Mouse (Mus musculus) ES-CJ7 (cell line): ENCODE measurements around the gene Mfap3.
"Not testable (repeated sequence)": the region's sequence is repeated elsewhere in the genome, so short reads cannot be mapped to it uniquely, and the experiment has no call there.

Source experiments
- DNase-seq: peaks from one replicate; pipeline ENCODE4 v3.0.0; 2011; ENCODE audit warnings: low read depth, low spot score

Mfap3 gene

DNA sequence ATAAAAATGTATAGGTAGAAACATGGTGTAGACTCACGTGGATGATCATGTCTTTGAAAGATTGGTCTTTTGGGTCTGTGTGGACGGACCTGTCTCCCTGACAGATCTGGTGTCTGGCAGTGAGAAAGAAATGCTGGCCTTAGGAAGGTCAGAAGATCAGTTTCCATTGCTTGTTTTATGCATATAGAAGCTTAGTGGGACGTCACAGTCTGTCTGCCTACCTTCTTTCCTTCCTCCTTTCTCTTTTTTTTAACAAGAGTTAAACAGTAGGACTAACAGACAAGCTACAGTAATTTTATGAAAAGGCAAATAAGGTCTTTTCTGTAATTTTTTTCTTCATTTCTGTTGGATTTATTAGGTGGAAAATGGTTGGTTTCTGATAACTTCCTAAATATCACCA is 10.6 kb downstream of the Mfap3 start:
- no peak for DNase-seq

DNA sequence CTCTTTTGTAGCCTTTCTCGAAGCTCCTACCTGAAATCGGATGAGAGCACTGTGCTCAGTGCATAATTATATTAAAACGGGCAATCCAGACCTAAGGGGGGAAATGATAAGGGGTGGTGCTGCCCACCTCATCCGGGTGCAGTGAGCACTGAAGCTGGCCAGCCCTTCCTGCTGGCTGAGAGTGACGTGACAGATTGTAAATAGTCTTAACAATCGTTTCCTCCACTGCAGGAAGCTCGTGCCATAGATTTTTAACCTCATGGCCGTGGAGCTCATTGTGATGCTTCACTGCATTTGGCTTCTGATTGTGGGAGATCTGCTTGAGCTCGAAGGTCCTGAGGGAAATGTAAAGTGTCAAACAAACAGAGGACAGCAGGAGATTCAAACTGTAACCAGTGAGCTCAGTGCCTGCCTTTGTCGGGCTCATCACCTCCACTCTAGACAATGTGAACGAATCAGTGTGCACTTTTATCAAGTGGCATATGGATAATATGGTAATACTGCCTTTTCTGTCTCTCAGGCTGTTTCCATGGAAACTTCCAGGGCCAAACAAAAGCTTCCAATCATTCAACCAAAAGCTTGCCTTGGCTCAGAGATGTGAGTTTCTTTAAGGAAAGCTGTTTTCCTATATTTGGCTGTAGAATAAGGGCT is 13.0 kb downstream of the Mfap3 start:
- DNase-seq: no peak

DNA sequence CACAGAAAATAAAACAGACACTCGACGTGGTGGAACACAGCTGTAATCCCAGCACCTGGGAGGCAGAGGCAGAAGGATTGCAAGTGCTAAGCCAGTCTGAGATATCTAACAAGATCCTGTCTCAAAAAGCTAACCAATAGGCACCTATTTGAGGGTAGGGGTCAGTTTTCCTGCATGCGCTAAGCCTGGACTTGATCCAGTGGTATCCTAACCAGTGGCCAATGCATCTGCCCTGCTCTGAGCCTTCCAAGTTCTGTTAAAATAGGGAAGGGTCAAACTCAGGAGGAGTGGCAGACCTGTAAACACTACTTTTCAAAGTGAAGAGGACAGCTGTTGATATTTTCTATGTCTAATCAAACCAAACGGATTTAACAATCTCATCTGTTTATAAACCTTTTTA is 13.8 kb downstream of the Mfap3 start:
- no peak for DNase-seq

DNA sequence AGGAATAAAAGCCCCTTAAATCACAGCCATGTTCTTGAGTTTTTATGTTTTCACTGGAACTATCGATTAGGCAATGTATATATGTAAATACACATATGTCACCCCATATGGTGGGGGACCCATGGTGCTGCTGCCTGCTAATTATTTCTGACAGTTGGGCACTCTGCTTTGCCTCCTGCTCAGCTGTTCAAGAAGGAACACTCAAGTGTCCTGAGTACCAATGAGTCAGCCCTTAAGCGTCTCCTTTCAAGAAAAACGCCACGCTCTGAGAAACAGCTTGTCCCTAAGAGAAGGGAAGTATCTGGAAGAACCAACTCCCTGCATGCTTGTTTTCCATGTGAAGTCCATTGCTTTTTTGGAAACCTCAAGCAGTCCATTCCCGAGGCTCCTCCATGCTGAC is 17.4 kb downstream of the Mfap3 start:
- DNase-seq: no peak

DNA sequence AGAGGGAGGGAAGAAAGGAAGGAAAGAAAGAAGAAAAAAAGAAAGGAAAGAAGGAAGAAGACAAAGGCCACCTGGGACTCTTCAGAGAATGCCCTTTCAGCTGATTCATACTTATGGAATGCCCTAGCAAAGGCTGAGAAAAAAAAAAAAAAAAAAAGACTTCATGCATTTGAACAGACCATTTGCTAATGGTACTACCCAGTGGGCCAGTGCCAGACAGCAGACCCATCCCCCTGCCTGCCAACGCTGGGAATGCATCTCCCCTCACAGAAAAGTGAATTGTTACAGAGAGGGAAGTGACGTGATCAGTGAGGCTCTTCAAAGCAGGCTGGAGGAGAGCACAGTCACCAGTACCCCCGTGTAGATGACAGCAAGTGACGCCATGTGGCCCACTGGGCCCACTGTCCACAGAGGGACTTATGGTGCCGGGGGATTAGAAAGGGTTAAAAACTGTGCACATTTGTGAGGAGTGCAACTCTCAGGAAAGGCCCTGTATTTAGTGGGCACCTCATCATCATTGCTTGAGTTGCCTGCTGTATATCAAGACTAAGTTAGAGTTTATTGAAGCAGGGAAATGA is 21.5 kb downstream of the Mfap3 start:
- DNase-seq: no peak

DNA sequence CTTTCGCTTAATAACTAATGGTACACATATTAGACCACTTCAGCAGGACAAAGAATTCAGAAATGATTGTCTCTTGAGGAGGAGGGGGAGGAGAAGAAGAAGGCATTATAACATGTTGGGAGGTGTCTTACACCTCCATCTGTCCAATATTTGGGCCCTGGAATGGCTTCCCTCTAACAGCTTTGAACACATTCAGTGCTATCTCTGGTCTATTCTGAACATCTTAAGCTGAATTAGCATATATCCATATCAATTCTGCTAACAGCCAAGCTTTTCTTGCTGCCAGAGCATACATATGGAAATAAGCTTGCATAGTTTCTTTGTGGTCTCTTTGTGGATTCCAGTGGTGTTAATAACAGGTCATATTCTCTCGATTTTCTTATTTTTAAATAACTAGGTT is 22.2 kb downstream of the Mfap3 start:
- no peak for DNase-seq

DNA sequence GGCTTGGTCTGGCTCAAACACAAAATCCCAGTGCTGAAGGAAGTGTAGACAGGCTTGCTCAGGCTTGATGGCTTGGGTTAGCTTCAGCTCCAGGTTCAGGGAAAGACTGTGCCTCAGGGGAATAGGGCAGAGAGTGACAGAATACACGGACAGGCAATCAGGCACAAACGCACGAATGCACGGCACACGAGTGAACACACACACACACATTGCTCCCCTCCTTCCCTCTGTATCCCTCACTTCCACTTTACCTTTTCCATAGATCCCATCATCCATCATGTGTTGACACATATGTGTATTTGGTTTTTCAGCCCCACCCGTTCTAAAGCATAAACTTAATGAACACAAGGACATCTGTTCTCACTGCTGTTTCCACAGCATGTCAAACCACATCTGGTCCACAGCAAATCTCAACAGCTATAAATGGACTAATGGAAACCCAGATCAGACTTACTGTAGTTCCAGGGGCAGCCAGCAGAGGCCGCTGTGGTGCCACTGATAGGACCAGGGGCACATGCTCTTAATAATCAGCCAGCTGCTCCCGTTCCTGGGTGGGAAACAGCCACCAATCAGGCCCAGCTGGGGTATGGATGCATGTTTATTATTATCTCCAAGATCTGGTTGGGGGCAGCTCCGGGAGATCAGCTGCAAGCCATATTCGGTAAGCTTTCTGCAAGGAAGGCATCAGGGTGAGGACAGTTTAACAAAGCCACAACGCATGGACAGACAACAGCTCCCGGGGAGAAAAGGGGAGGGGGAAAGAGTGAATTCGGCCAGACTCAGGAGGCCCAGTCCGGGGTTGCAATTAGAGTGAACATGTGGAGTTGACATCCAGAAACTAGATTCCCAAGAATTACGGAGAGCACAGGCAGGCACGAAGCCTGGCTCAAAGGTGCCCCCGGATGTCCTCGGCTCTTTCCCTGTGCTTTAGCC is 30.4 kb downstream of the Mfap3 start:
- DNase-seq: peak; percentile 66

DNA sequence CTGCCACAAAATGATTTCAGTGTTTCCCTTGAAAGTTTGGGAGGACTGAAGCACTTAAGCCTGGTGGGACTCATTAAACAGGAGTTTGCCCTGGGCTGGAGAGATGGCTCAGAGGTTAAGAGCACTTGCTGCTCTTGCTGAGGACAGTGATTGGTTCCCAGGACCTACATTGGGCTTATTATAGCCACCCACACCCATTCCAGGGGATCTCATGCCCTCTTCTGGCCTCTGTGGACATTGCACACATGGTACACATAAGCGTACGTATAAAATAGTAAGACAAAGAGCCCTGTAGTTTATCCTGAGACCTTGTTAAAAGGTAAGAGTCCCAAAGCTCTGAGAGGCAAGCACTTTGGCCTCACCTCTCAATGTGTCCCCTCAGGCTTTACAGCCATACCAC is 31.8 kb downstream of the Mfap3 start:
- peak; percentile 25 for DNase-seq

DNA sequence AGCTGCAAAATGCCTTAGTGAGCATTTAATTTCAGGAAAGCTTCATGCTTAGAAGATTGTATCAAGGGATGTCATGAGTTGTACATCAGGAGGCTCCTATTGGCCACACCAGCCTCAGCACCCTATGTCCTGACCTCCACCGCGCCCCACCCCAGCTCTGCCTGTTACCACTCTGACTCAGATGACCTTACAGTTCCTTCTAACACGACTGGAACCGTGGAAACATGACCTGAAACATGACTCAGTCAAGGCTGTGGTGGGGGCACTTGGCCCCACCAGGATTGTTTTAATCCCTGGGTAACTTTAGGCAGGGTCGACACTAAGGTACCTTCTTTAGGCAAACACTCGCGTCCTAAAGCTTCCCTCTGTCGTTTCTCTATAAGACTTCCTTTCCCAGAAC is 32.6 kb downstream of the Mfap3 start:
- no peak for DNase-seq

DNA sequence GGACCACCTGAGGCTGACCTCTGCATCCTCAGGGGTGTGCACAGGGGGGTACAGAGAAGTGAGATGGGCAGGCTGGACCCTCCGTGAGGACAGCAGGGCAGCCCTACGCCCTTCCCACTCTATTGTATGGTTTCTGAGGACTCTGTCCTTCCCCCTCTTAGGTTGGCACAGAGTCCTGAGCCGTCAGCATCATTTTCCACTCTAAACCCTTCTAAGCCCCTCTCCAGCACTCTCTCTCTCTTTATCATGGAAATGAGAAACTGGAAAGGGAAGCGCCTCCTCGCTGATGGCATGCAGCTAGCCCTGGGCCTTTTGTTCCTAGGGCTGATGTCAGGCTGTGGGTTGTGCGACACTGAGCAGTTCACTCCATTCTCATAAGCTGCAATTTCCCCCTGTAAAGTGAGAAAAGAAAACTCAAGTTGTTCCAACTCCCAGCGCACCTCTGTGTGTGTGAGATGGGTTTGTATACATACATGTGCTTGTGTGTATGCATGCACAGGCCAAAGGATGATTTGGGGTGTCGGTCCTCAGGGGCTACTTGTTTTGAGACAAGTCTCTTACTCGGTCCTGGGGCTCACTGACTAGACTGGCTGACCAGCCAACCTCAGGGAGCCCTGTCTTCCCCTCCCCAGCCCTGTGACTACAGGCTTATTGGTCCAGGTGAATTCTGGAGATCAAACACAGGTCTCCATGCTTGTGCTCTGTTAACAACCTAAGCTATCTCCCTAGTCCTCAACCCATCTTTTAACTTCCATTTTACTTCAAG is 34.7 kb downstream of the Mfap3 start:
- DNase-seq: no peak

DNA sequence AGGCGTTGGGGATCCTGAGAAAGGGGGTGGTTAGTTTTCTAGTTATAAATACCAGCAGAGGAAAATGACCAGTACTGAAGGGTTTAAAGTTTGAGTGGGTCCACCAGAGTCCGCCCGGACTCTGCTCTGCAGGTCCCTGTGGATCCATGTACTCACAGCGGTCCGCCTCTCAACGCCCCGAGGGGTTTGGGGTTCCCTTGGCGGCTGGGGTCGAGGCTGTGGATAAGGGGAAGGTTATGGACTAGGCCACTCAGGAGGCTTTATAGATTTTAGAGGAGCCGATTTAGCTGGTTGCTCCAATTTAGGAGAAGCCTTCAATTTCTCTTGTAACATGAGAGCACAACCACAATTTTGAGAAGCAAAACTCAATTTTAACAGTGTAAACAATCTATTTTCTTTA is 39.5 kb downstream of the Mfap3 start:
- DNase-seq: not testable (repeated sequence)

DNA sequence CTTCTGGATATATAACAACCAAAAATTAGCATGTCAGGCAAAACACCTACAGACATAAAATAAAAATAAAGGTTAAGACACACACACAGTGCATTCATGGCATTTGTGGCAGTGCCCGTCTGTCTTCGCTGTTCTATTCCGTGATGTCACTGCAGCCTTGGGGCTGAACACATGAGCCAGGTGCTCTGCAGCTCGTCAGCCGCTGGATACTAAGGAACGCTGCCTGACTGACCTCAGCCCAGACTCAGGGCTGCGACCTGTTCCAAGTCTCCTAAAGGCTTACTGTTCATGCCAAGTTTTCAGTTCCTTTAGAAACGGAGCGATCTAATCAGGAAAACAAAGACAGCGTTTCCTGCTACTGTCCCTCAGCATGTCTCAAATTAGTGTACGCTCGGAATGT is 46.1 kb downstream of the Mfap3 start:
- no peak for DNase-seq

DNA sequence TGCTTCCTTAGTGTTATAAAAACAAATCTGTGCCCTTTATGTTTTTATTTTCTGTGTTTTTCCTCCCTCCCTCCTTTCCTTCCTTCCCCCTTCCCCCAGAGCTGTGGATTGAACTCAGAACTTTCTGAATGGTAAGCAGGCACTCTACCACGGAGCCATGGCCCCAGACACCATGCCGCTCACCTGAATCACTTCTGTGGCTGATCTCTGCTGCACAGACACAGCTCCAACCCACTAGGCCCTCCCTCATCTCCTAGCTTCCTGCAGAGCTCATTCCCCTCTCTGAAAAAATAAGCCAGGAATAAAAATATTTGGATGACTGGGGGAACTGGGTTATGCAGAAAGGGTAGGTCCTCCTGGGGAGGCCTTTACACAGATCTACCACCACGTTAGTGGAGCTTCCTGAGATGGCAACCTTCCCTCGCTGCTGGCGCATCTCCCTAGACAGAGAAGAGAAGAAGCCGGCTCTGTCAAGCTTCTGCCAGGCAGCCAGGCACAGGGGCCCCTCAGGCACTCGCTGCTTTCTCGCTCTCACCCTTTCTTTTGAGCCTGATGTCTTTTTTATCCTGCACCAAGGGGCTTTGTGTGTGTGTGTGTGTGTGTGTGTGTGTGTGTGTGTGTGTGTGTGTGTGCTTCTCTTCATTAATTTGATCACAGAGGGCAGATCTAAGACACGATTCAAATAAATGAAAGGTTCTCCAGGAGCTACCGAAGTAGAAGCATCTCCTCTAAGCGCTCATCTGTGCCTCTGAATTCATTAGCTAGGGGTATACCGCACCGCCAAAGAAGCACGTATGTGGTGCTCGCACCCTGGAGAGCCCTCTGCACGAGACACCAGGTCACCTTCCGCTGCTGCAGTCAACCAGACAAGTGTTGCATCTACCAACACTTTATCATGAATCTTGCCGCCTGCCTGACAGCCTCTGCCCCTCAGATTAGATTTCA is 47.9 kb downstream of the Mfap3 start:
- no peak for DNase-seq

DNA sequence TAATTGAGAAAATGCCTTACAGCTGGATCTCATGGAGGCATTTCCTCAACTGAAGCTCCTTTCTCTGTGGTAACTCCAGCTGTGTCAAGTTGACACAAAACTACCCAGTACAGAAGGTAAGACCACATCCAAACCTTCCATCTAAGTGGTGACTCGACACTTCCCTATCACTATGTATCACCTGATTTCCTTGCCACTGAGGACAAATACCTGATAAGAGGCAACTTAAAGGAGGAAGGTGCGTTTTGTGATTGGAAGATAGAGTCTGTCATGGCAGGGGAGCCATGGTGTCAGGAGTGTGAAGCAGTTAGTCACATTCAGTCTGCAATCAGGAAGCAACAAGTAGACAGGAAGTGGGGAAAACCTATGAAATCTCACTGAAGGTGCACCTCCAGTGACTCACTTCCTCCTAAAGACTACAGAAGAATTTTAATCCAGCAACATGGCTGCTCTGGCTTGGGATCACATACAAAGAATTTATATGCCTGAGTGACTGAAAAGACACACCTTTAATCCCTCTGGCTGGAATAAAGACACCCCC is 50.6 kb downstream of the Mfap3 start:
- no peak for DNase-seq

DNA sequence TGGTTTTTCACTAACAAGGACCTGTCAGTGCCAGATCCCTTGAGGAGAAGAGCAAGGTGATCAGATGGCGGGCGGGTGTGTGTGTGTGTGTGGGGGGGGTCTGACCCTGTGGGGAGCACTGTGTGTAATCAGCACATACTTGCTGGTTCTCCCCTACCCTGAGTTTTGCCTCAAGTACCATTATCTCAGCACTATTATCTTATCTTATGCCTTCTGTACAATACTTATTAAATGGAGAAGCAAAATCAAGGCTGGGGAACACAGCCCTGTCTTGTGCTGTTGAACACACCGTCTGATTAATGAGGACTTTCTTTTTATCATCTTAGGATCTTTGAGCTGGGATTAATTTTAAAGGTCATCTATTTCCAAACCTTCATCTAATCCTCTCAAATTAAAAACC is 52.6 kb downstream of the Mfap3 start:
- no peak for DNase-seq

DNA sequence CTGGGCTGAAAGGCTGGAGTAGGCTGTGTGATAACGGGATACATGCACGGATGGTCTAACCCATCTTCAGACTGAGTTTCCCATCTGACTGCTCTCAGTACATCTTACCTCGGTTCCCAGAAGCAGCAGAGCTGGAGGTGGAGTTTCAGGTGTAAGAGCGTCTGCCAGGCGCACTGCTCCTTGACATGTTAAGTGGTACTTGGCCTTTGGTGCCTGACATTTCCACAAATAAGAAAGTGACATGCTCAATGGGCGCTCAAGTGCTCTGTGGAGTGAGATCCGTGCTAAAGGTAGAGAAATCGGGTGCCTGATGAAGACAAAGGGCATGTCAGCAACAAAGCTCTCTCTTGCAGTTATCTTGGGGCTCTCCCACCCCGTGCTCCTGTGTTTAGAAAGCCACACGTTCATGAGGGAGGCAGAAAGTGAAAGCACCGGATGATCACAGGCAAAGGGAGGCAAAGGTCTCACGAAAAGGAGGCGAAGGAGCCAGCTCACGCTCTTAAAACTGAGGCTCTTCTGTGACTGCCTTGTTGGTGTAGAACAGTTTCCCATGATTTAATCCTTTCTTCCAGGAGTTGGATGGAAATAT is 55.3 kb downstream of the Mfap3 start:
- no peak for DNase-seq

DNA sequence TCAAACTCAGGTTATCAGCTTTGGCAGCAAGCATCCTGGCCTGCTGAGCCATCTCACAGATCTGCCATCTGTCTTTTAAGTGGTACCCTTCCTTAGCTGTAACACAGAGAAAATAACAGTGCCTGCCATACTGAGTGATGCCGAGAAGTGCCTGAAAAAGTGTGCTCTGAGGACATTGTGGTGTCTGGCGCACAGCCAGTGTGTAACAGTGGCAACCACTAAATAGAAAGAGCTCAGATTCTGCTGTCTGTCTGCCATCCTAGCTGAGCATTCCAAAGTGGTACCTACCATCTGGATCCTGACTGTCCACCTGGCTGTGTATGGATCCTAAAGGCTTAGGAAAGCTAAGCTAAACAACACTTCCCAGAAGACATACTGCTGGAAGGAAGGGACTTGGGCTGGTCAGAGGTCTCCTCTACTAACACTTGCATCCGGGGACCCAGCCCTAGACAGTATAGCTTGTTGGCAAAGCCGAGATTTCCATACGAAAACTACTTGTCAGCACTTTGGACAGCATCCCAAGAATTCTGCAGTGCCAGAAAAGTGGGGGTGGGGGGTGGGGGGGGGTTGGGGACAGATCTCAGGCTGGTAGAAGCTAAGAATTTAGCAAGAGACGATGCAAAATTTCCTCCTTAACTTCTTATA is 58.5 kb downstream of the Mfap3 start:
- no peak for DNase-seq

DNA sequence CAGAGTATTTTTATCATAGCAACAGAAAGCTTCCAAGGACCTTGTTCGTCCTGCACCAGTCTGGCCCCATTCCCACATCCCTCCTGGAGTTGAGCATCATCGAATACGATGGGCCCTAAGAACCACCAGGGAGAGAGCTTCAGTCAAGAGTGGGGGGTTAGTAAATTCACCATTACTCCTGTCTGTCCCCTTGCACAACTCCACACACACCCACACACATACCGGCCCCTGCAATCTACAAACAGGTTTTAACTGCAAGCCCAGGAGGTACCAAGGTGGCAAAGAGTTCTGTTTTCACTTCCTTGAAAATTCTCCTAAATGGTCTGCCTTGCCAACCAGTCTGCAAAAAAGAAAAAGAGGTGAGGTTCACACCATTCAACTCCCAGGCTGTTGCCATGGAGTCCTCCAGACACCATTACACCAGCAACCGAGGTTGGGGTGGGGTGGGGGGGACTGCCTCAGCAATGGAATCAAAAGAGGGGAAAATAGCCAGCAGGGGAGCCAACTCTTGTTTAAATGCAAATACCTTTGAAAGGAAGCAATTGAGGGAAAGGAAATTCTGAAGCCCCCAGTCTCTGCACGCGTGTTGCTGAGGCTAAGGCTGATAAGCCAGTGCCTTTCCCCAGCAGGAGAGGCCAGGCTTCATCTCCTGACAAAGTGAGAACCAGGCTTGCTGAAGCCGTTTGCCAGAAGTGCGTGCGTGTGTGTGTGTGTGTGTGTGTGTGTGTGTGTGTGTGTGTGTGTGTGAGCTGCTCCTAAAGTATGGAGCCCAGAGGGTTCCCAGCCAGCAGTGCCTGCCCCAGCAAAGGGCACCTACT is 64.6 kb downstream of the Mfap3 start:
- peak; percentile 86 for DNase-seq
